Mouse (Mus musculus): ENCODE results near the gene Brca2. TPM values are rescaled to one million over a fixed set of nuclear protein-coding genes. Genes with fewer than 3 reads are reported as not detected.

Brca2 gene
- polyA plus RNA-seq, 1 experiment from 2014 or later: 5.3 TPM

GRCm38 (mm10) chr5:150583622-150584336 lies 61.3 kb downstream of the Brca2 start:
- Histone ChIP-seq H3K4me1 (ENCODE audit: insufficient read depth, low read depth, low read length) (peaks cover 4% of the 10 kb centered on the region; the same call in 1 of the 2 replicates), H3K4me2 (replicated peaks; ENCODE audit: low read depth, low read length) (no peak overlapping the region), H3K27me3 (replicated peaks; ENCODE audit: insufficient read depth, low read length) (no peaks in the 10 kb centered on the region), H3K4me3 (ENCODE audit: low read depth, low read length) (no peak overlapping the region), H3K9ac (replicated peaks; ENCODE audit: low read depth) (no peak overlapping the region), H3K9me3 (ENCODE audit: low read length) (no peaks in the 10 kb centered on the region), H3K27ac (ENCODE audit: low read length) (no peak overlapping the region), H3K36me3 (ENCODE audit: insufficient read depth, low read length) (no peaks in the 10 kb centered on the region)
- TF ChIP-seq CTCF (IDR thresholded peaks at IDR 0.05): no peak
- no peak for TF ChIP-seq EP300 (IDR thresholded peaks at IDR 0.05)
- DNase-seq (ENCODE audit: low spot score): peak; percentile 71
- ATAC-seq: peak; percentile 77
- WGBS: 48% methylated on average over 5 of the region's 5 CpGs

GRCm38 (mm10) chr5:150584337-150584729 lies 61.9 kb downstream of the Brca2 start:
- H3K27me3 ChIP-seq (replicated peaks; ENCODE audit: insufficient read depth, low read length): no peaks in the 10 kb centered on the region
- no peaks in the 10 kb centered on the region for H3K36me3 ChIP-seq (ENCODE audit: insufficient read depth, low read length)
- no peak overlapping the region for H3K4me2 ChIP-seq (replicated peaks; ENCODE audit: low read depth, low read length)
- no peak overlapping the region for H3K9ac ChIP-seq (replicated peaks; ENCODE audit: low read depth)
- TF ChIP-seq CTCF (IDR thresholded peaks at IDR 0.05) (peak; percentile 16; the same call in 1 of the 2 replicates), EP300 (IDR thresholded peaks at IDR 0.05) (no peak)
- WGBS: 32% methylated on average over 6 of the region's 6 CpGs
- H3K4me3 ChIP-seq (ENCODE audit: low read depth, low read length): no peak overlapping the region
- H3K9me3 ChIP-seq (ENCODE audit: low read length): no peaks in the 10 kb centered on the region
- ATAC-seq: 0 out of 2 replicates have a peak, but pooled peaks have one; percentile 28
- no peak for DNase-seq (ENCODE audit: low spot score)
- no peak overlapping the region for H3K27ac ChIP-seq (ENCODE audit: low read length)
- H3K4me1 ChIP-seq (ENCODE audit: insufficient read depth, low read depth, low read length): no peaks in the 10 kb centered on the region

DNA sequence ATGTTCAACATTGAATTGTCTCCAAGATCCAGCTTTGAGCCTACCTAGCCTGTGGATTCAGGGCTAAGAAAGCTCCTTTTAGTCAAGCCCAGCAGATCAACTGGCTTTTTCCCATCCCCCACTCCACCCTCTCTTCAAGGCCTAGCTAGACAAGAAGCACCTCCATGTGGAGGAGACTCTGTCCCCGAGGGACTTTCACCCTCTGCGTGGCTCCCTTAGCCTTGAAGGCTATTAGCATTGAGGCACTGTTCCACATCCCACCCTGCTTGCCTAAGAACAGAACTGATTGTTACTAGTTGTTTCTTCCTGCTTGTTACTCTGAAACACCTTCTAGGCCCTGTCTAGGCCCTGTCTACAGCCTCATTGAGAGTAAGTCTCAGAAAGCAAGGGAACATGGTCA lies 67.5 kb downstream of the Brca2 start:
- Histone ChIP-seq H3K4me1 (ENCODE audit: insufficient read depth, low read depth, low read length) (0 out of 2 replicates have a peak, but pooled peaks cover 3% of the 10 kb centered on the region), H3K4me3 (ENCODE audit: low read depth, low read length) (no peak overlapping the region), H3K27me3 (replicated peaks; ENCODE audit: insufficient read depth, low read length) (no peaks in the 10 kb centered on the region), H3K36me3 (ENCODE audit: insufficient read depth, low read length) (no peaks in the 10 kb centered on the region), H3K27ac (ENCODE audit: low read length) (no peak overlapping the region), H3K9me3 (ENCODE audit: low read length) (no peaks in the 10 kb centered on the region), H3K9ac (replicated peaks; ENCODE audit: low read depth) (no peak overlapping the region), H3K4me2 (replicated peaks; ENCODE audit: low read depth, low read length) (no peak overlapping the region)
- TF ChIP-seq EP300 (IDR thresholded peaks at IDR 0.05) (no peak), CTCF (IDR thresholded peaks at IDR 0.05) (no peak)
- no peak for DNase-seq (ENCODE audit: low spot score)
- no peak for ATAC-seq
- WGBS: 69% methylated on average over 2 of the region's 2 CpGs

- peak overlapping the region; percentile 15; the same call in 1 of the 2 replicates for H3K27ac ChIP-seq (ENCODE audit: low read length)
- ATAC-seq: no peak
- no peak for TF ChIP-seq CTCF (IDR thresholded peaks at IDR 0.05)
- no peak for TF ChIP-seq EP300 (IDR thresholded peaks at IDR 0.05)
- no peak overlapping the region for H3K9ac ChIP-seq (replicated peaks; ENCODE audit: low read depth)
- H3K36me3 ChIP-seq (ENCODE audit: insufficient read depth, low read length): no peaks in the 10 kb centered on the region
- 0 out of 2 replicates have a peak, but pooled peaks cover 3% of the 10 kb centered on the region for H3K4me1 ChIP-seq (ENCODE audit: insufficient read depth, low read depth, low read length)
- H3K4me2 ChIP-seq (replicated peaks; ENCODE audit: low read depth, low read length): peak overlapping the region; percentile 99
- DNase-seq (ENCODE audit: low spot score): no peak
- WGBS: 69% methylated on average over 13 of the region's 13 CpGs
- no peak overlapping the region; the same call in 1 of the 2 replicates for H3K4me3 ChIP-seq (ENCODE audit: low read depth, low read length)
- H3K9me3 ChIP-seq (ENCODE audit: low read length): no peaks in the 10 kb centered on the region
- H3K27me3 ChIP-seq (replicated peaks; ENCODE audit: insufficient read depth, low read length): no peaks in the 10 kb centered on the region
Observed at GRCm38 (mm10) chr5:150592186-150592903, 69.9 kb downstream of the Brca2 start.

GRCm38 (mm10) chr5:150592904-150593755 lies 70.7 kb downstream of the Brca2 start:
- Histone ChIP-seq H3K27ac (ENCODE audit: low read length) (peak overlapping the region; percentile 74), H3K27me3 (replicated peaks; ENCODE audit: insufficient read depth, low read length) (no peaks in the 10 kb centered on the region), H3K9ac (replicated peaks; ENCODE audit: low read depth) (peak overlapping the region; percentile 77), H3K4me3 (ENCODE audit: low read depth, low read length) (peak overlapping the region; percentile 91), H3K36me3 (ENCODE audit: insufficient read depth, low read length) (no peaks in the 10 kb centered on the region), H3K9me3 (ENCODE audit: low read length) (no peaks in the 10 kb centered on the region), H3K4me1 (ENCODE audit: insufficient read depth, low read depth, low read length) (0 out of 2 replicates have a peak, but pooled peaks cover 3% of the 10 kb centered on the region), H3K4me2 (replicated peaks; ENCODE audit: low read depth, low read length) (peak overlapping the region; percentile 99)
- ATAC-seq (peak; percentile 21), DNase-seq (ENCODE audit: low spot score) (peak; percentile 53)
- TF ChIP-seq CTCF (IDR thresholded peaks at IDR 0.05) (no peak), EP300 (IDR thresholded peaks at IDR 0.05) (no peak)
- 13% methylated on average over 31 of the region's 40 CpGs for WGBS

Measured in lung, postnatal 0 days (tissue).